Comparison of ENCODE assay signal across 8 mouse cellular contexts in the genomic region with DNA sequence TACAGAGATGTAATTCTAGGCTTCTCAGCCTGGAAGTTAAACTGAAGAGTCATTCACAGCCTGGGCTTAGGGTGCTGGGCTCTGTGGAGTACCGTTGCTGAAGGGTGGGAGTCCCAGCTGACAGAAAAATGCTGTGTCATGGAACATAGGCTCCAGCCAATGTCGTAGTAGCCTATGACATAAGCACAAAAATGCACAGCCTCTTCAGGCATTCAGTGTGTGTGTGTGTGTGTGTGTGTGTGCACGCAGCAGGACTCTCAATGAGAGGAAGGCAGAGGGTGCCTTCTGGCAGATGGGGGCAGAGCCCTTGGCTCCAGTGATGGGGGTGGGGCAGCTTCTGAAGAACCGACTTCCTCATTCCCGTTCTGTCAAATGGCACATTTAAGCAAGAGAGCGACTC.
A peak's percentile ranks its signal among the peaks of the same experiment; 100 is the strongest.
DNase-seq lines count a peak whose midpoint lies in the region; ATAC-seq lines count a peak whose summit lies in the region.

No protein-coding gene starts in this region.

- DNase-seq in lung, postnatal 4 days = no peak
- peak; percentile 66 for DNase-seq in forebrain, embryonic 11.5 days (ENCODE audit: low spot score)
- DNase-seq in liver = peak; percentile 23
- DNase-seq in retina, postnatal 1 day = peak; percentile 74
- no peak for DNase-seq in left cerebral cortex, adult 9 months (ENCODE audit: low spot score in 2 of 2)
- DNase-seq in spleen, postnatal 4 days (ENCODE audit: low spot score in 2 of 2) = no peak

- 0 out of 2 replicates have a peak, but pooled peaks cover 3% of the 10 kb centered on the region for H3K4me1 ChIP-seq in lung, embryonic 16.5 days (replicated peaks; ENCODE audit: control insufficient read depth, insufficient read depth, low read length)
- H3K4me1 ChIP-seq in forebrain, embryonic 11.5 days (replicated peaks; ENCODE audit: control insufficient read depth, insufficient read depth, low read length) = peaks cover 9% of the 10 kb centered on the region; the same call in 1 of the 2 replicates

- H3K4me3 ChIP-seq in lung, embryonic 16.5 days (ENCODE audit: low read length) = no peak overlapping the region
- no peak overlapping the region for H3K4me3 ChIP-seq in forebrain, embryonic 11.5 days (ENCODE audit: low read depth, low read length)

- no peaks in the 10 kb centered on the region for H3K9me3 ChIP-seq in lung, embryonic 16.5 days (ENCODE audit: control insufficient read depth, low read length)
- H3K9me3 ChIP-seq in forebrain, embryonic 11.5 days (ENCODE audit: control insufficient read depth, low read length) = no peaks in the 10 kb centered on the region

- ATAC-seq in lung, embryonic 16.5 days (ENCODE audit: low read depth) = 0 out of 2 replicates have a peak, but pooled peaks have one; percentile 41
- ATAC-seq in forebrain, embryonic 11.5 days (replicated peaks; ENCODE audit: low FRiP score) = peak; percentile 79
- no peak for ATAC-seq in CD4-positive, CD25-positive, alpha-beta regulatory T cell, adult 4 months

- no peaks in the 10 kb centered on the region for H3K36me3 ChIP-seq in lung, embryonic 16.5 days (ENCODE audit: control insufficient read depth, insufficient read depth, low read length)
- H3K36me3 ChIP-seq in forebrain, embryonic 11.5 days (ENCODE audit: control insufficient read depth, insufficient read depth, low read length) = no peaks in the 10 kb centered on the region

- WGBS in lung, embryonic 16.5 days = 5% methylated on average over 6 of the region's 6 CpGs
- WGBS in forebrain, embryonic 11.5 days = 16% methylated on average over 6 of the region's 6 CpGs

- no peak overlapping the region for H3K4me2 ChIP-seq in lung, embryonic 16.5 days (ENCODE audit: low read depth, low read length)
- H3K4me2 ChIP-seq in forebrain, embryonic 11.5 days (ENCODE audit: low read depth, low read length, severe bottlenecking) = peak overlapping the region; percentile 15; the same call in 1 of the 2 replicates

- H3K9ac ChIP-seq in lung, embryonic 16.5 days (ENCODE audit: low read length) = no peak overlapping the region
- no peak overlapping the region for H3K9ac ChIP-seq in forebrain, embryonic 11.5 days (ENCODE audit: low read length)

- no peaks in the 10 kb centered on the region for H3K27me3 ChIP-seq in lung, embryonic 16.5 days (ENCODE audit: control insufficient read depth, insufficient read depth, low read depth, low read length)
- H3K27me3 ChIP-seq in forebrain, embryonic 11.5 days (ENCODE audit: control insufficient read depth, insufficient read depth, low read length) = no peaks in the 10 kb centered on the region

- H3K27ac ChIP-seq in lung, embryonic 16.5 days (ENCODE audit: low read length) = no peak overlapping the region
- no peak overlapping the region for H3K27ac ChIP-seq in forebrain, embryonic 11.5 days (ENCODE audit: low read depth, low read length)

Comparison
In these comparisons a context has a peak if more than half of its experiments do, and no peak if none do; other contexts are left out.
1. DNase-seq: peak in forebrain, embryonic 11.5 days (single experiment), liver (single experiment) and retina, postnatal 1 day (single experiment); none in lung, postnatal 4 days (0 of 2), left cerebral cortex, adult 9 months (0 of 2) and spleen, postnatal 4 days (0 of 2).